In genomic region chr13:54303071-54303924, GRCm38 (mm10) we compare ENCODE assay signal across 8 mouse cellular contexts.
DNase-seq lines count a peak whose midpoint lies in the region; ATAC-seq and TF ChIP-seq lines count a peak whose summit lies in the region.

No protein-coding gene starts in this region.

- peak; percentile 84 for DNase-seq in forebrain, embryonic 11.5 days (ENCODE audit: low spot score)
- peak; percentile 91 for DNase-seq in kidney, postnatal 14 days
- no peak for DNase-seq in liver, embryonic 13.5 days
- DNase-seq in thymus, adult 2 months, result peak; percentile 43

- H3ac ChIP-seq in C2C12 (ENCODE audit: control insufficient read depth, insufficient read length, low read depth), result peak overlapping the region; percentile 94

- H3K79me3 ChIP-seq in C2C12 (ENCODE audit: low read depth), result no peaks in the 10 kb centered on the region

- peak; percentile 86 for ATAC-seq in forebrain, embryonic 11.5 days (replicated peaks; ENCODE audit: low FRiP score)
- peak; percentile 82 for ATAC-seq in heart, embryonic 15.5 days (replicated peaks; ENCODE audit: insufficient number of reproducible peaks, insufficient read depth, low FRiP score, low read depth)
- peak; percentile 39 for ATAC-seq in liver, embryonic 13.5 days (ENCODE audit: low read depth)
- ATAC-seq in neural tube, embryonic 14.5 days (ENCODE audit: low read depth), result peak; percentile 79

- no peaks in the 10 kb centered on the region for H3K9me3 ChIP-seq in forebrain, embryonic 11.5 days (ENCODE audit: control insufficient read depth, low read length)
- no peaks in the 10 kb centered on the region for H3K9me3 ChIP-seq in heart, embryonic 15.5 days (replicated peaks)
- H3K9me3 ChIP-seq in liver, embryonic 13.5 days (replicated peaks), result no peaks in the 10 kb centered on the region
- H3K9me3 ChIP-seq in neural tube, embryonic 14.5 days (ENCODE audit: control insufficient read depth, low read length), result no peaks in the 10 kb centered on the region

- H3K27me3 ChIP-seq in C2C12 (ENCODE audit: control insufficient read depth, insufficient read depth, insufficient read length), result no peaks in the 10 kb centered on the region
- no peaks in the 10 kb centered on the region for H3K27me3 ChIP-seq in forebrain, embryonic 11.5 days (ENCODE audit: control insufficient read depth, insufficient read depth, low read length)
- no peaks in the 10 kb centered on the region for H3K27me3 ChIP-seq in heart, embryonic 15.5 days
- peaks cover 43% of the 10 kb centered on the region for H3K27me3 ChIP-seq in liver, embryonic 13.5 days
- no peaks in the 10 kb centered on the region for H3K27me3 ChIP-seq in neural tube, embryonic 14.5 days (ENCODE audit: control insufficient read depth, insufficient read depth, low read length)
- H3K27me3 ChIP-seq in thymus, adult 2 months (ENCODE audit: control insufficient read depth, insufficient read depth, low read length), result peaks cover 17% of the 10 kb centered on the region

- H3K4me1 ChIP-seq in bone marrow macrophage, adult 2 months (ENCODE audit: control insufficient read depth, insufficient read depth, low read length), result no peaks in the 10 kb centered on the region
- H3K4me1 ChIP-seq in forebrain, embryonic 11.5 days (replicated peaks; ENCODE audit: control insufficient read depth, insufficient read depth, low read length), result peaks cover 7% of the 10 kb centered on the region; the same call in 1 of the 2 replicates
- peaks cover 28% of the 10 kb centered on the region for H3K4me1 ChIP-seq in heart, embryonic 15.5 days (replicated peaks)
- H3K4me1 ChIP-seq in liver, embryonic 13.5 days (replicated peaks), result 0 out of 2 replicates have a peak, but pooled peaks cover 2% of the 10 kb centered on the region
- peaks cover 12% of the 10 kb centered on the region; the same call in 1 of the 2 replicates for H3K4me1 ChIP-seq in neural tube, embryonic 14.5 days (ENCODE audit: control insufficient read depth, insufficient read depth, low read length)
- H3K4me1 ChIP-seq in thymus, adult 2 months (replicated peaks; ENCODE audit: control insufficient read depth, insufficient read depth, low read length), result no peaks in the 10 kb centered on the region

- TF ChIP-seq POLR2A in bone marrow macrophage, adult 2 months (IDR thresholded peaks at IDR 0.05; ENCODE audit: borderline replicate concordance, low read depth, low read length), result no peak
- TF ChIP-seq POLR2A in thymus, adult 2 months (IDR thresholded peaks at IDR 0.05; ENCODE audit: control insufficient read depth, extremely low read depth, insufficient read depth, low read length, poor library complexity), result no peak

- peaks cover 10% of the 10 kb centered on the region for H3K79me2 ChIP-seq in C2C12 (ENCODE audit: control insufficient read depth, insufficient read depth)

- under 1% methylated on average over 52 of the region's 54 CpGs for WGBS in forebrain, embryonic 11.5 days
- under 1% methylated on average over 54 of the region's 54 CpGs for WGBS in heart, embryonic 15.5 days
- under 1% methylated on average over 47 of the region's 54 CpGs for WGBS in liver, embryonic 13.5 days (ENCODE audit: insufficient replicate concordance)
- WGBS in neural tube, embryonic 14.5 days, result under 1% methylated on average over 32 of the region's 54 CpGs
- WGBS in thymus, adult 2 months, result 2% methylated on average over 54 of the region's 54 CpGs

- peak overlapping the region; percentile 99 for H3K9ac ChIP-seq in forebrain, embryonic 11.5 days (ENCODE audit: low read length)
- H3K9ac ChIP-seq in heart, embryonic 15.5 days, result peak overlapping the region; percentile 93
- peak overlapping the region; percentile 59 for H3K9ac ChIP-seq in liver, embryonic 13.5 days
- peak overlapping the region; percentile 97 for H3K9ac ChIP-seq in neural tube, embryonic 14.5 days (replicated peaks; ENCODE audit: low read depth, low read length)

- no peaks in the 10 kb centered on the region for H3K36me3 ChIP-seq in C2C12 (ENCODE audit: control insufficient read depth, insufficient read depth)
- no peaks in the 10 kb centered on the region for H3K36me3 ChIP-seq in forebrain, embryonic 11.5 days (ENCODE audit: control insufficient read depth, insufficient read depth, low read length)
- no peaks in the 10 kb centered on the region for H3K36me3 ChIP-seq in heart, embryonic 15.5 days
- no peaks in the 10 kb centered on the region for H3K36me3 ChIP-seq in liver, embryonic 13.5 days
- no peaks in the 10 kb centered on the region for H3K36me3 ChIP-seq in neural tube, embryonic 14.5 days (ENCODE audit: control insufficient read depth, insufficient read depth, low read length)
- no peaks in the 10 kb centered on the region for H3K36me3 ChIP-seq in thymus, adult 2 months (ENCODE audit: control insufficient read depth, insufficient read depth, low read length)

- peak overlapping the region; percentile 54 for H3K4me3 ChIP-seq in C2C12 (ENCODE audit: insufficient read depth, poor library complexity, severe bottlenecking)
- peak overlapping the region; percentile 39 for H3K4me3 ChIP-seq in bone marrow macrophage, adult 2 months (ENCODE audit: insufficient read depth, low read length)
- peak overlapping the region; percentile 78 for H3K4me3 ChIP-seq in forebrain, embryonic 11.5 days (ENCODE audit: low read depth, low read length)
- peak overlapping the region; percentile 72 for H3K4me3 ChIP-seq in heart, embryonic 15.5 days
- H3K4me3 ChIP-seq in liver, embryonic 13.5 days (replicated peaks), result peak overlapping the region; percentile 61
- H3K4me3 ChIP-seq in neural tube, embryonic 14.5 days (ENCODE audit: low read depth, low read length), result peak overlapping the region; percentile 77
- peak overlapping the region; percentile 22 for H3K4me3 ChIP-seq in thymus, adult 2 months (ENCODE audit: control insufficient read depth, insufficient read depth, low read length)

- no peak for TF ChIP-seq CTCF in C2C12 (IDR thresholded peaks at IDR 0.05; ENCODE audit: control insufficient read depth, insufficient read depth, insufficient read length)
- no peak for TF ChIP-seq CTCF in bone marrow macrophage, adult 2 months (IDR thresholded peaks at IDR 0.05; ENCODE audit: low read depth, low read length)
- TF ChIP-seq CTCF in thymus, adult 2 months (IDR thresholded peaks at IDR 0.05; ENCODE audit: borderline replicate concordance, control insufficient read depth, extremely low read depth, insufficient read depth, low read length, poor library complexity), result no peak

- peak overlapping the region; percentile 95 for H3K4me2 ChIP-seq in forebrain, embryonic 11.5 days (ENCODE audit: low read depth, low read length, severe bottlenecking)
- peak overlapping the region; percentile 85 for H3K4me2 ChIP-seq in heart, embryonic 15.5 days
- peak overlapping the region; percentile 71 for H3K4me2 ChIP-seq in liver, embryonic 13.5 days
- peak overlapping the region; percentile 96 for H3K4me2 ChIP-seq in neural tube, embryonic 14.5 days (ENCODE audit: low read depth, low read length)

- H3K27ac ChIP-seq in bone marrow macrophage, adult 2 months (ENCODE audit: insufficient read depth, low read depth, low read length), result no peak overlapping the region
- peak overlapping the region; percentile 100 for H3K27ac ChIP-seq in forebrain, embryonic 11.5 days (ENCODE audit: low read depth, low read length)
- peak overlapping the region; percentile 96 for H3K27ac ChIP-seq in heart, embryonic 15.5 days
- peak overlapping the region; percentile 35 for H3K27ac ChIP-seq in liver, embryonic 13.5 days
- peak overlapping the region; percentile 98 for H3K27ac ChIP-seq in neural tube, embryonic 14.5 days (ENCODE audit: low read depth, low read length)
- H3K27ac ChIP-seq in thymus, adult 2 months (ENCODE audit: control insufficient read depth, insufficient read depth, low read length), result 0 out of 2 replicates have a peak overlapping the region, but pooled peaks have one; percentile 18

TF ChIP-seq in C2C12, 6 proteins besides CTCF, POLR2A, EP300 and RAD21:
- no peak for TF ChIP-seq MAX (IDR thresholded peaks at IDR 0.05)
- TF ChIP-seq USF1 (IDR thresholded peaks at IDR 0.05; ENCODE audit: low read depth), result peak; percentile 98

Comparison
In these comparisons a context has a peak if more than half of its experiments do, and no peak if none do; other contexts are left out.
1. H3K4me3 ChIP-seq: peak in every context shown above with its lines; median percentile 78 in forebrain, embryonic 11.5 days; 77 in neural tube, embryonic 14.5 days; 72 in heart, embryonic 15.5 days; 61 in liver, embryonic 13.5 days; 54 in C2C12; 39 in bone marrow macrophage, adult 2 months; 22 in thymus, adult 2 months.